Mouse (Mus musculus): Measurements from ENCODE around the gene Atf5.

Gene Atf5

GRCm38 (mm10) chr7:44816470-44817021, at the start of gene Atf5:
Atf5 (minus strand) TSS chr7:44816658.
- DNase-seq (ENCODE audit: low spot score) = peak; percentile 69

- DNase-seq (ENCODE audit: low spot score) = no peak
These were observed 48.4 kb upstream of the Atf5 start for GRCm38 (mm10) chr7:44864595-44865542.

GRCm38 (mm10) chr7:44863982-44864494, 47.6 kb upstream of the Atf5 start:
- DNase-seq (ENCODE audit: low spot score) = no peak

- no peak for DNase-seq (ENCODE audit: low spot score)
These were observed 46.8 kb upstream of the Atf5 start for GRCm38 (mm10) chr7:44863210-44863609.

- DNase-seq (ENCODE audit: low spot score) = no peak
These were observed 46.0 kb upstream of the Atf5 start for GRCm38 (mm10) chr7:44862434-44862833.

GRCm38 (mm10) chr7:44861429-44861816, 45.0 kb upstream of the Atf5 start:
- no peak for DNase-seq (ENCODE audit: low spot score)

GRCm38 (mm10) chr7:44860576-44861428, 44.3 kb upstream of the Atf5 start:
- DNase-seq (ENCODE audit: low spot score) = no peak

- no peak for DNase-seq (ENCODE audit: low spot score)
These were observed 43.4 kb upstream of the Atf5 start for GRCm38 (mm10) chr7:44859896-44860295.

- DNase-seq (ENCODE audit: low spot score) = no peak
These were observed 41.4 kb upstream of the Atf5 start for GRCm38 (mm10) chr7:44857905-44858304.

- peak; percentile 75 for DNase-seq (ENCODE audit: low spot score)
These were observed 40.6 kb upstream of the Atf5 start, which contains the start of gene Pnkp for GRCm38 (mm10) chr7:44857042-44857552. Pnkp (plus strand) TSS chr7:44857139.

GRCm38 (mm10) chr7:44856265-44856916, 39.9 kb upstream of the Atf5 start:
- DNase-seq (ENCODE audit: low spot score) = no peak

GRCm38 (mm10) chr7:44855036-44855435, 38.6 kb upstream of the Atf5 start:
- DNase-seq (ENCODE audit: low spot score) = no peak

GRCm38 (mm10) chr7:44854356-44855031, 38.0 kb upstream of the Atf5 start:
- DNase-seq (ENCODE audit: low spot score) = peak; percentile 81

GRCm38 (mm10) chr7:44853596-44854355, 37.3 kb upstream of the Atf5 start:
- DNase-seq (ENCODE audit: low spot score) = no peak

GRCm38 (mm10) chr7:44853065-44853464, 36.6 kb upstream of the Atf5 start:
- DNase-seq (ENCODE audit: low spot score) = no peak

- no peak for DNase-seq (ENCODE audit: low spot score)
These were observed 36.0 kb upstream of the Atf5 start for GRCm38 (mm10) chr7:44852259-44853027.

- no peak for DNase-seq (ENCODE audit: low spot score)
These were observed 35.3 kb upstream of the Atf5 start for GRCm38 (mm10) chr7:44851625-44852234.

GRCm38 (mm10) chr7:44850789-44851624, 34.5 kb upstream of the Atf5 start:
- no peak for DNase-seq (ENCODE audit: low spot score)

All from ovary, postnatal 10 days (tissue).